12 mouse cellular contexts compared by ENCODE assay signal in the genomic region with DNA sequence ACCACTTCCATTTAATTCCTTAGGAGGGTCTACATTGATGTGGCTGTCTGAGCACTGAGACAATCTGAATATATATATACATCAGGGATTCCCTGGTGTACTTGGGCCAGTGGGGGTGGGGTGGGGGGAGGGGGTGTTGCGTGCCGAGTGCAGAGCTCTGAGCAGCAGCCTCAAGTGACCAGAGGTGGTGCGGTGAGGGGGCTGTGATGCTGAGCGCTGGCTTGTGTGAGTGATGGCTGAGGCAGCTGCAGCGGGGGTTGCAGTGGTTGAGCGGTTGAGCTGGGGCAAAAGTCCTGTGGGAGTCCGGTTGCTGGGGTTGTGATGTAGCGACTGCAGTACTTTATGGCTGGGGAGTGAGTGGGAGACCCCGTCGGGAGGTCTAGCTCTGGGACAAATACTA. TPM values are rescaled to one million over a fixed set of nuclear protein-coding genes. Genes with fewer than 3 reads are reported as not detected.
DNase-seq lines count a peak whose midpoint lies in the region; ATAC-seq lines count a peak whose summit lies in the region.
"Had no signal": no experiment of that assay in that cellular context is flagged by ENCODE, and none has a peak within 500 bp of the region (broad histone marks: within the 10 kb centered on the region; RNA-seq: fewer than 3 reads in every experiment).

No protein-coding gene starts in this region.

- H3K27me3 ChIP-seq in liver, embryonic 12.5 days (replicated peaks) = no peaks in the 10 kb centered on the region
- H3K27me3 ChIP-seq in hindbrain, embryonic 14.5 days (ENCODE audit: control insufficient read depth, insufficient read depth, low read length) = no peaks in the 10 kb centered on the region
- H3K27me3 ChIP-seq in midbrain, embryonic 15.5 days (replicated peaks) = no peaks in the 10 kb centered on the region
- no peaks in the 10 kb centered on the region for H3K27me3 ChIP-seq in intestine, embryonic 15.5 days (replicated peaks)
- H3K27me3 ChIP-seq in forebrain, embryonic 14.5 days (replicated peaks; ENCODE audit: control insufficient read depth, insufficient read depth, low read length) = no peaks in the 10 kb centered on the region
- H3K27me3 ChIP-seq: forebrain, embryonic 12.5 days; liver, embryonic 13.5 days had no signal

- no peak overlapping the region for H3K4me3 ChIP-seq in liver, embryonic 12.5 days
- H3K4me3 ChIP-seq in hindbrain, embryonic 14.5 days (replicated peaks; ENCODE audit: low read length) = no peak overlapping the region
- H3K4me3 ChIP-seq in midbrain, embryonic 15.5 days = no peak overlapping the region
- no peak overlapping the region for H3K4me3 ChIP-seq in intestine, embryonic 15.5 days (replicated peaks)
- no peak overlapping the region for H3K4me3 ChIP-seq in forebrain, embryonic 14.5 days (ENCODE audit: low read depth, low read length)
- H3K4me3 ChIP-seq: forebrain, embryonic 12.5 days; liver, embryonic 13.5 days had no signal

- peak; percentile 5 for DNase-seq in liver
- no peak for DNase-seq in hindbrain, embryonic 14.5 days (ENCODE audit: low spot score)
- DNase-seq in gastrocnemius, postnatal 36 days = no peak
- no peak for DNase-seq in cerebellum, adult 9-10 months
- no peak for DNase-seq in forebrain, embryonic 14.5 days (ENCODE audit: low spot score)
- DNase-seq: liver, embryonic 13.5 days had no signal

- H3K4me1 ChIP-seq in liver, embryonic 12.5 days = no peaks in the 10 kb centered on the region
- H3K4me1 ChIP-seq in hindbrain, embryonic 14.5 days (replicated peaks; ENCODE audit: control insufficient read depth, insufficient read depth, low read length) = peaks cover 4% of the 10 kb centered on the region; the same call in 1 of the 2 replicates
- peaks cover 4% of the 10 kb centered on the region; the same call in 1 of the 2 replicates for H3K4me1 ChIP-seq in midbrain, embryonic 15.5 days
- no peaks in the 10 kb centered on the region for H3K4me1 ChIP-seq in intestine, embryonic 15.5 days (replicated peaks)
- H3K4me1 ChIP-seq in forebrain, embryonic 14.5 days (ENCODE audit: control insufficient read depth, insufficient read depth, low read length) = no peaks in the 10 kb centered on the region
- H3K4me1 ChIP-seq: forebrain, embryonic 12.5 days; liver, embryonic 13.5 days had no signal

- no peaks in the 10 kb centered on the region for H3K9me3 ChIP-seq in liver, embryonic 12.5 days (replicated peaks)
- H3K9me3 ChIP-seq in hindbrain, embryonic 14.5 days (ENCODE audit: control insufficient read depth, low read length) = no peaks in the 10 kb centered on the region
- no peaks in the 10 kb centered on the region for H3K9me3 ChIP-seq in midbrain, embryonic 15.5 days
- H3K9me3 ChIP-seq in intestine, embryonic 15.5 days = no peaks in the 10 kb centered on the region
- H3K9me3 ChIP-seq in forebrain, embryonic 14.5 days (replicated peaks; ENCODE audit: control insufficient read depth, low read length) = no peaks in the 10 kb centered on the region
- H3K9me3 ChIP-seq: forebrain, embryonic 12.5 days; liver, embryonic 13.5 days had no signal

- 33% methylated on average over 10 of the region's 10 CpGs for WGBS in liver, embryonic 12.5 days (ENCODE audit: insufficient replicate concordance)
- WGBS in hindbrain, embryonic 14.5 days = 12% methylated on average over 10 of the region's 10 CpGs
- WGBS in midbrain, embryonic 15.5 days = 11% methylated on average over 10 of the region's 10 CpGs
- WGBS in intestine, embryonic 15.5 days = 15% methylated on average over 10 of the region's 10 CpGs
- WGBS in forebrain, embryonic 14.5 days = 17% methylated on average over 10 of the region's 10 CpGs

- ATAC-seq in liver, embryonic 12.5 days = no peak
- no peak; the same call in 1 of the 2 replicates for ATAC-seq in hindbrain, embryonic 14.5 days (ENCODE audit: low FRiP score)
- no peak for ATAC-seq in midbrain, embryonic 15.5 days (replicated peaks)
- no peak for ATAC-seq in intestine, embryonic 15.5 days
- ATAC-seq in forebrain, embryonic 14.5 days = no peak
- ATAC-seq: CD4-positive, CD25-positive, alpha-beta regulatory T cell, adult 4 months; inflammation-experienced regulatory T-cells, adult 6 months had no signal

- H3K36me3 ChIP-seq in liver, embryonic 12.5 days = no peaks in the 10 kb centered on the region
- no peaks in the 10 kb centered on the region for H3K36me3 ChIP-seq in hindbrain, embryonic 14.5 days (replicated peaks; ENCODE audit: control insufficient read depth, insufficient read depth)
- no peaks in the 10 kb centered on the region for H3K36me3 ChIP-seq in midbrain, embryonic 15.5 days (replicated peaks)
- no peaks in the 10 kb centered on the region for H3K36me3 ChIP-seq in intestine, embryonic 15.5 days
- no peaks in the 10 kb centered on the region for H3K36me3 ChIP-seq in forebrain, embryonic 14.5 days (ENCODE audit: control insufficient read depth, insufficient read depth, low read length)
- H3K36me3 ChIP-seq: forebrain, embryonic 12.5 days; liver, embryonic 13.5 days had no signal

- no peak overlapping the region for H3K9ac ChIP-seq in liver, embryonic 12.5 days
- no peak overlapping the region for H3K9ac ChIP-seq in hindbrain, embryonic 14.5 days
- no peak overlapping the region for H3K9ac ChIP-seq in midbrain, embryonic 15.5 days
- H3K9ac ChIP-seq in intestine, embryonic 15.5 days = no peak overlapping the region
- H3K9ac ChIP-seq in forebrain, embryonic 14.5 days (ENCODE audit: low read length) = no peak overlapping the region
- H3K9ac ChIP-seq: forebrain, embryonic 12.5 days; liver, embryonic 13.5 days had no signal

- intact Hi-C loops in gastrocnemius, postnatal 36 days (cut with DNase I) = no loop called here

- no peak overlapping the region for H3K27ac ChIP-seq in liver, embryonic 12.5 days
- H3K27ac ChIP-seq in hindbrain, embryonic 14.5 days = no peak overlapping the region
- no peak overlapping the region for H3K27ac ChIP-seq in midbrain, embryonic 15.5 days
- no peak overlapping the region for H3K27ac ChIP-seq in intestine, embryonic 15.5 days
- H3K27ac ChIP-seq in forebrain, embryonic 14.5 days (ENCODE audit: low read depth, low read length) = no peak overlapping the region
- H3K27ac ChIP-seq: forebrain, embryonic 12.5 days; liver, embryonic 13.5 days had no signal

- no peak overlapping the region for H3K4me2 ChIP-seq in liver, embryonic 12.5 days
- H3K4me2 ChIP-seq in hindbrain, embryonic 14.5 days (replicated peaks) = peak overlapping the region; percentile 21
- peak overlapping the region; percentile 28; the same call in 1 of the 2 replicates for H3K4me2 ChIP-seq in midbrain, embryonic 15.5 days
- H3K4me2 ChIP-seq in intestine, embryonic 15.5 days (replicated peaks) = no peak overlapping the region
- no peak overlapping the region for H3K4me2 ChIP-seq in forebrain, embryonic 14.5 days (ENCODE audit: low read length)
- H3K4me2 ChIP-seq: forebrain, embryonic 12.5 days; liver, embryonic 13.5 days had no signal

RNA-seq across cellular contexts. Expression of a gene that starts 10.7 kb away (rescaled TPM):
- not detected in 2 replicates for polyA plus RNA-seq in liver, embryonic 12.5 days (2016; fragmentation: Nextera tagmentation; extraction: Ambion mirVana)
- polyA plus RNA-seq in hindbrain, embryonic 14.5 days (2014; fragmentation: Nextera tagmentation; extraction: Ambion mirVana) = not detected in 2 replicates
- polyA plus RNA-seq in midbrain, embryonic 15.5 days (2015; fragmentation: Nextera tagmentation; extraction: Ambion mirVana) = not detected in 2 replicates
- not detected for total RNA-seq in gastrocnemius, postnatal 36 days (2021)
- polyA plus RNA-seq in intestine, embryonic 15.5 days (2015; fragmentation: Nextera tagmentation; extraction: Ambion mirVana) = 4.7 and 5.2 TPM in 2 replicates
- not detected in 2 replicates for polyA plus RNA-seq in forebrain, embryonic 14.5 days (2014; fragmentation: Nextera tagmentation; extraction: Ambion mirVana)
- polyA plus RNA-seq: CD4-positive, CD25-positive, alpha-beta regulatory T cell, adult 4 months; forebrain, embryonic 12.5 days; inflammation-experienced regulatory T-cells, adult 6 months; liver, embryonic 13.5 days had no signal

RNA-seq across cellular contexts. Expression of a gene that starts 16.9 kb away (rescaled TPM):
- not detected in 2 replicates for polyA plus RNA-seq in liver, embryonic 12.5 days (2016; fragmentation: Nextera tagmentation; extraction: Ambion mirVana)
- polyA plus RNA-seq in hindbrain, embryonic 14.5 days (2014; fragmentation: Nextera tagmentation; extraction: Ambion mirVana) = 0.57 and 1.0 TPM in 2 replicates
- 0.33 and 0.43 TPM in 2 replicates for polyA plus RNA-seq in midbrain, embryonic 15.5 days (2015; fragmentation: Nextera tagmentation; extraction: Ambion mirVana)
- total RNA-seq in gastrocnemius, postnatal 36 days (2021) = not detected
- polyA plus RNA-seq in intestine, embryonic 15.5 days (2015; fragmentation: Nextera tagmentation; extraction: Ambion mirVana) = 0.09 TPM in 2 replicates
- polyA plus RNA-seq in forebrain, embryonic 14.5 days (2014; fragmentation: Nextera tagmentation; extraction: Ambion mirVana) = 0.47 and 0.53 TPM in 2 replicates
- polyA plus RNA-seq: CD4-positive, CD25-positive, alpha-beta regulatory T cell, adult 4 months; inflammation-experienced regulatory T-cells, adult 6 months; liver, embryonic 13.5 days had no signal

RNA-seq across cellular contexts. Expression of a gene that starts 36.1 kb away (rescaled TPM):
- polyA plus RNA-seq in liver, embryonic 12.5 days (2016; fragmentation: Nextera tagmentation; extraction: Ambion mirVana) = 0.79 and 1.6 TPM in 2 replicates
- polyA plus RNA-seq in hindbrain, embryonic 14.5 days (2014; fragmentation: Nextera tagmentation; extraction: Ambion mirVana) = 0.14 and 0.40 TPM in 2 replicates
- polyA plus RNA-seq in midbrain, embryonic 15.5 days (2015; fragmentation: Nextera tagmentation; extraction: Ambion mirVana) = 0.47 and 0.53 TPM in 2 replicates
- total RNA-seq in gastrocnemius, postnatal 36 days (2021) = under 1 TPM; 0.13 to 0.89 TPM
- 1.6 and 1.8 TPM in 2 replicates for polyA plus RNA-seq in intestine, embryonic 15.5 days (2015; fragmentation: Nextera tagmentation; extraction: Ambion mirVana)
- polyA plus RNA-seq in forebrain, embryonic 14.5 days (2014; fragmentation: Nextera tagmentation; extraction: Ambion mirVana) = 0.19 and 0.42 TPM in 2 replicates

RNA-seq across cellular contexts. Expression of a gene that starts 44.4 kb away (rescaled TPM):
- polyA plus RNA-seq in liver, embryonic 12.5 days (2016; fragmentation: Nextera tagmentation; extraction: Ambion mirVana) = 3.4 and 3.5 TPM in 2 replicates
- polyA plus RNA-seq in hindbrain, embryonic 14.5 days (2014; fragmentation: Nextera tagmentation; extraction: Ambion mirVana) = 17.4 and 18.3 TPM in 2 replicates
- polyA plus RNA-seq in midbrain, embryonic 15.5 days (2015; fragmentation: Nextera tagmentation; extraction: Ambion mirVana) = 14.6 and 15.3 TPM in 2 replicates
- total RNA-seq in gastrocnemius, postnatal 36 days (2021) = 1 to 10 TPM; 3.0 to 4.4 TPM
- 8.7 and 10.1 TPM in 2 replicates for polyA plus RNA-seq in intestine, embryonic 15.5 days (2015; fragmentation: Nextera tagmentation; extraction: Ambion mirVana)
- polyA plus RNA-seq in forebrain, embryonic 14.5 days (2014; fragmentation: Nextera tagmentation; extraction: Ambion mirVana) = 18.8 and 21.5 TPM in 2 replicates

RNA-seq across cellular contexts. Expression of a gene that starts 48.0 kb away (rescaled TPM):
- 5.9 and 8.0 TPM in 2 replicates for polyA plus RNA-seq in liver, embryonic 12.5 days (2016; fragmentation: Nextera tagmentation; extraction: Ambion mirVana)
- 14.6 and 15.1 TPM in 2 replicates for polyA plus RNA-seq in hindbrain, embryonic 14.5 days (2014; fragmentation: Nextera tagmentation; extraction: Ambion mirVana)
- polyA plus RNA-seq in midbrain, embryonic 15.5 days (2015; fragmentation: Nextera tagmentation; extraction: Ambion mirVana) = 27.6 and 33.8 TPM in 2 replicates
- total RNA-seq in gastrocnemius, postnatal 36 days (2021) = 1 to 10 TPM; 2.3 TPM
- 12.7 and 12.8 TPM in 2 replicates for polyA plus RNA-seq in intestine, embryonic 15.5 days (2015; fragmentation: Nextera tagmentation; extraction: Ambion mirVana)
- 18.9 and 20.6 TPM in 2 replicates for polyA plus RNA-seq in forebrain, embryonic 14.5 days (2014; fragmentation: Nextera tagmentation; extraction: Ambion mirVana)

Comparison
In these comparisons a context has a peak if more than half of its experiments do, and no peak if none do; other contexts are left out.
1. H3K4me2 ChIP-seq: peak in hindbrain, embryonic 14.5 days (single experiment) and midbrain, embryonic 15.5 days (single experiment); none in liver, embryonic 12.5 days (single experiment), intestine, embryonic 15.5 days (single experiment) and forebrain, embryonic 14.5 days (single experiment).